Mouse (Mus musculus): ENCODE results near the gene Mmp10.

The Mmp10 gene

DNA sequence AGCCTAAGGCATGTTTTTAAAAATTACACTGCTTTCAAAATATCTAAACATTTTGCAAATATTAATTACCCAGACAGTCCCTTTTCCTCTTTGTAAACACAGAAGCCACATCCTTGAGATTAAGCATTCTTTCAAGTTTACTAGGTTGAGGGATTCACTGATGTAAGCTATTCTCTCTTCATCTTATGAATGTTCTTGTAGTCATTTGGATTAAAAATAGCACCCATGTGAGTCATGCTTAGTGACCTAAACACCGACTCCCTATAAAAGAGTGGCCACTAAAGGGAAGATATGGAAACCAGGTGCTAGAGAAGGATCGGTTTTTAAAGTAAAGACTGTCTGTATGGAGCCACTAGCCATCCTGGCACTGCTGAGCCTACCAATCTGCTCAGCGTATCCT lies at the start of gene Mmp10:
Gene Mmp10 (plus strand): TSS at position 302 of the 400 bp plus-strand sequence.
- no peak for DNase-seq (ENCODE audit: low spot score)

- DNase-seq (ENCODE audit: low spot score), result no peak
Measured at GRCm38 (mm10) chr9:7453302-7453701, 48.9 kb upstream of the Mmp10 start.

DNA sequence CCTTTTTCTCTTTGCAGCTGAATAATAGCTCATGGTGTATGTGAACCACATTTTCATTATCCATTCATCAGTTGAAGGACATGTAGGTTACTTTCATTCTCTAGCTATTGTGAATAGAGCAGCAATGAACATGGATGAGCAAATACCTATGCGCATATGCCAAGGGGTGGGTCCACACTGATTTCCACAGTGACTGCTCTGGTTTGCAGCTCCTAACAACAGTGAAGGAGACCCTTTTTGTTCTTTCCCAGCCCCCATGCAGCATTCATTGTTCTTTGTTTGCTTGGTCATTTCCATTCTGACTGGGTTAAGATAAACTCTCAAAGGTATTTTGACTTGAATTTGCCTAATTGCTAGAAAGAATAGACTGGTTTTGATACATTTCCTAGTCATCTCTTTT lies 31.9 kb upstream of the Mmp10 start:
- no peak for DNase-seq (ENCODE audit: low spot score)

- no peak for DNase-seq (ENCODE audit: low spot score)
Measured at GRCm38 (mm10) chr9:7483684-7484394, 18.3 kb upstream of the Mmp10 start.

- DNase-seq (ENCODE audit: low spot score), result no peak
Measured at GRCm38 (mm10) chr9:7501138-7501537, 1.0 kb upstream of the Mmp10 start.

- DNase-seq (ENCODE audit: low spot score), result no peak
Measured at GRCm38 (mm10) chr9:7507321-7507876, 5.2 kb downstream of the Mmp10 start.

- DNase-seq (ENCODE audit: low spot score), result no peak
Measured at GRCm38 (mm10) chr9:7509619-7510233, 7.6 kb downstream of the Mmp10 start.

GRCm38 (mm10) chr9:7517944-7518571 lies 15.9 kb downstream of the Mmp10 start:
- DNase-seq (ENCODE audit: low spot score), result no peak

DNA sequence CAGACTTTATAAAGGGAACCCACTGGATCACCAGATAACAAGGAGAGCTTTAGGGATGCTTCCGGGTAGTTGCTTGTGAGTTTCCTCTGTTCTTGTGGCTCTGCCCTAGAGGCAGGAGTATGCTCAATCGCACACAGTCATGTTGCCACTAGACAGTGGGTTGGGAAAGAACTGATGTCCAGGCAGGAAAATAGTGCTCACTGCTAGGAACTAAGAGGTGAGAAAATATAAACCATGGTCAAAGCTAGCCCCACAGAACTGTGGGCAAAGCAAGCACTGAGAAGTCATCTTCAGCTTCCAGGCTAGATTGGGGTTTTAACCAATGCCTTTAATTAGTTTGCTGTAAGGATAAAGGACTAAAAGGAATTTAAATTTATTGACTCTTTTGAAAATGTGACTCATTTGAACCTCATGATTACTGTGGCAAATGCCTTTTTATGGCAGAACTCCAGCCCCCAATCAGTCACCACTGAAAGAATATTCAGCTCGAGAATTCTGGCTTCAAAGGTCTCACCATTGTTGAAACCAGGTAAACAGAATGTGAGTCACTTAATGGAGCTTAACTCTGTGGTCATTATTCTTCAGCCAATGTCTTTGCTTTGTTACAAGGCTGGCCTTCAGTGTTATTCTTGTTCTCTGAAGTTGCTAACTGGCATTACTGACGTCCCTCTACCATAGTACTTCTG lies 24.2 kb downstream of the Mmp10 start:
- DNase-seq (ENCODE audit: low spot score), result no peak

- no peak for DNase-seq (ENCODE audit: low spot score)
Measured at GRCm38 (mm10) chr9:7542763-7543162, 40.6 kb downstream of the Mmp10 start.

DNA sequence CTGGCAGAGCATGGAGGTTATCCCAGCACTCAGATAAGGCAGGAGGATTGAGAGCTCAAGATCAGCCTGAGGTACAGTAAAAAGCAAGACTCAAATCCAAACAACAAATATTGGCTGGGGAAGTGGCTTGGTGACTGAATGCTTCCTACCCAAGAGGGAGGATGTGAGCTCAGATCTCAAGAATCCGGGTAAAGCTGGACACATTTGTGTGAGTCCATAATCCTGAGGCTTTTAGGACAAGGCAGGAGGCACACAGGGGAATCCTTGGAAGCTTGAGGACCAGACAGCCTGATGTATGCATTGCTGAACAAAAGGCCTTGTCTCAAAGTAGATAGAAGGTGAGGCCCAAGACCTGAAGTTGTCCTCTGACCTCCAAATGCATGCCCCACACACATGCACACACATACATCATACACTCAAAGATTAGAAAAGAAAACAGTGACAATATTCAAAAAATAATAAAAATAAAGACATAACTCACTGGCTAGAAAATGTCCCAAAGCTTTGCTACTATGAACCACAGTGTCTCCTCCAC lies 42.8 kb downstream of the Mmp10 start:
- DNase-seq (ENCODE audit: low spot score), result no peak

DNA sequence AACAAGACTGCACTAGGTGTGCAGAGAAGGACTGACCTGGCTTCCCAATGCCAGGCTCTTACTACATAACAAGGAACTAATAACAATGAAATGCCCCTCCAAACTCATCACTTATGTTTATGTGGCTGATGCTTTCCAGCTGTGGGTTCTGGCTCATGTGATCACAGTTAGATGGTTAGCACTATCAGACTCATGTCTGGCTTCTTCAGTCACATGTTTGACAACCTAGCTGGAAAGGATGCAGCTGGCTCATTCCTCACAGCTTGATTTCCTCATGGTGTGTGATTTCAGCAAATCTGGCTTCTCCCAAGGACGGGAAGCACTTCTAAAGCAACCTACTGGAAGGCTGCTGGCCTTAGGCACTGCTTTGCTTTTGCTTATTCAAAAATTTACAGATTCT lies 43.3 kb downstream of the Mmp10 start:
- DNase-seq (ENCODE audit: low spot score), result no peak

- no peak for DNase-seq (ENCODE audit: low spot score)
Measured at GRCm38 (mm10) chr9:7545920-7546319, 43.8 kb downstream of the Mmp10 start.

GRCm38 (mm10) chr9:7551943-7552342 lies 49.8 kb downstream of the Mmp10 start:
- no peak for DNase-seq (ENCODE audit: low spot score)

DNA sequence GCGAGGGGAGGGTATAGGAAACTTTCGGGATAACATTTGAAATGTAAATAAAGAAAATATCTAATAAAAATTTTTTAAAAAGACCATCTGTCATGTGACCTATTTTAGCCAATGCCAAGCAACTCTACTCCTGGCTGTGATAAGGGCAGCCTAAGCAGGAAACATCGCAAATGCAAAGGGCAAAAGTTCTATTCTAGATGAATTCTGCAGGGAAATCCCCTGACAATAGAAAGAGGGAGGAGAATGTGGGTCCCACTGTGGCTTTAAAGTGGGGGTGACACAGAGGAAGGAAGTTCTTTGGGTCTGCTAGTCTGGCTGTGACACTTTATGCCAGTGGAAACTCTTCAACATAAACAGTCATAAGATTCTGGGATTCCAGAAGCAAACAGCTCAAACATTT lies 51.4 kb downstream of the Mmp10 start:
- DNase-seq (ENCODE audit: low spot score), result no peak

DNA sequence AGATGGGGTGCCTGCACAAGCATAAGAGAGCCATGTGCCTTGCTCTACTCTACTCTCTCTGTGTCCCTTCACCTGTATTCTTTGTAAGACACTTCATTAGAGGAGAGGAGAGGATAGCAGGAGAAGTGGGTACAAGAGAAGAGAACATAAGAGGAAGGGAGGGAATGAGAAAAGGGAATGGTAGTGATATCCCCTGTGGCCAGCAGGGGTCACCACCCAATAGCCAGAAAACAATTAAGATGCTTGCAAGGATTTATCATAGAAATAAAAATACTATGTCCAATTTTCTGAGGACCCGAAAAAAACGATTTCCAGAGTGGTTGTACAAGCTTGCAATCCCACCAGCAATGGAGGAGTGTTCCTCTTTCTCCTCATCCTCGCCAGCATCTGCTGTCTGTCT lies 52.2 kb downstream of the Mmp10 start:
- DNase-seq (ENCODE audit: low spot score), result no peak

GRCm38 (mm10) chr9:7558221-7559017 lies 56.3 kb downstream of the Mmp10 start, which contains the start of gene Mmp8:
Gene Mmp8, plus strand, starts transcription at chr9:7558456.
- no peak for DNase-seq (ENCODE audit: low spot score)

Data from ovary, postnatal 10 days (tissue).